Mouse (Mus musculus): ENCODE results near the gene Sinhcaf.

GRCm38 (mm10) chr6:148934961-148935590 is 11.2 kb downstream of the Sinhcaf start:
- no peak for TF ChIP-seq CTCF (IDR thresholded peaks at IDR 0.05; ENCODE audit: low read depth, low read length)
- TF ChIP-seq POLR2A (IDR thresholded peaks at IDR 0.05; ENCODE audit: extremely low read depth, insufficient read depth, low read length), result no peak
